Mouse (Mus musculus) liver, adult 2 months (tissue): ENCODE measurements around the gene Fam210b.

ENCODE experiments used
- CTCF ChIP-seq: fragments of 200-500 bp; IDR thresholded peaks from 2 replicates; pipeline ENCODE4 v1.5.1; 2011; ENCODE audit warnings: low read depth, low read length, control low read depth
- POLR2A ChIP-seq: fragments of 200-500 bp; IDR thresholded peaks from 2 replicates; pipeline ENCODE4 v1.6.1; 2011; ENCODE audit warnings: low read length, control low read depth; ENCODE audit not compliant: insufficient read depth; ENCODE audit errors: extremely low read depth

DNA sequence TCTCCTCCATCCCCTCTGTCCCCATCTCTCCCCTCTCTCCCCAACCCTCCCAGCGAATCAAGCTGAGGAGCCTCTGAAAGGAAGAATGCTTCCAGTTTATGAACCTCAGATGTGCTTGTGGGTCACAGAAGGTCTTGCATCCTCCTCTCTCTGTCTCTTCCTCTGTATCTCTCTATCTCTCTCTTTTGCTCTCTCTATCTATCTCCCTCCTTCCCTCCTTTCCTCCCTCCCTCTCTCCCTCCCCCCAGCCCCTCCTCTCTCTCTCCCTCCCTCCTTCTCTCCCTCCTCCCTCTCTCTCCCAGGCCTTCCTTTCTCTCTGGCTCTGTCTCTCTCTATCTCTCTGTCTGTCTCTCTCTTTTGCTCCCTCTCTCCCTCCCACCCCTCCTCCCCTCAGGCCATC lies 46.8 kb upstream of the Fam210b start:
- no peak for TF ChIP-seq POLR2A
- no peak for TF ChIP-seq CTCF
